Mouse (Mus musculus): ENCODE measurements at regions not wholly inside any gene's neighbourhood (a gene's known extent, or its start where the extent isn't known, plus 50 kb on each side); places are given as distances from the start of the nearest gene placed in this dataset.

- TF ChIP-seq CTCF (IDR thresholded peaks at IDR 0.05; ENCODE audit: low read depth) (no peak), EP300 (IDR thresholded peaks at IDR 0.05; ENCODE audit: low read depth) (no peak)
Observed at GRCm38 (mm10) chr7:145010004-145010403, 70.3 kb upstream of the Ccnd1 start.

All from liver, postnatal 0 days (tissue).